Comparison of ENCODE assay signal across 23 mouse cellular contexts in genomic region chr5:42977108-42977507, GRCm38 (mm10).
"Had no signal": no experiment of that assay in that cellular context is flagged by ENCODE, and none has a peak within 500 bp of the region (broad histone marks: within the 10 kb centered on the region; RNA-seq: fewer than 3 reads in every experiment).

No protein-coding gene starts in this region.

- H3K36me3 ChIP-seq: heart, embryonic 10.5 days; heart, embryonic 12.5 days; hindbrain, embryonic 10.5 days; hindbrain, embryonic 12.5 days; limb, embryonic 13.5 days; limb, embryonic 15.5 days; liver, embryonic 12.5 days had no signal

- H3K9ac ChIP-seq: heart, embryonic 12.5 days; hindbrain, embryonic 12.5 days; hindbrain, embryonic 14.5 days; limb, embryonic 13.5 days; limb, embryonic 15.5 days; liver, embryonic 12.5 days; liver, embryonic 14.5 days had no signal

- H3K27ac ChIP-seq: heart, embryonic 10.5 days; hindbrain, embryonic 10.5 days; hindbrain, embryonic 12.5 days; hindbrain, embryonic 14.5 days; hindbrain, postnatal 0 days; limb, embryonic 13.5 days; limb, embryonic 15.5 days; liver, embryonic 12.5 days; liver, embryonic 14.5 days had no signal

- H3K4me3 ChIP-seq: heart, embryonic 10.5 days; heart, embryonic 12.5 days; hindbrain, embryonic 10.5 days; hindbrain, embryonic 12.5 days; limb, embryonic 13.5 days; limb, embryonic 15.5 days; liver, embryonic 12.5 days had no signal

- H3K4me2 ChIP-seq: heart, embryonic 12.5 days; hindbrain, embryonic 12.5 days; hindbrain, embryonic 14.5 days; limb, embryonic 13.5 days; limb, embryonic 15.5 days; liver, embryonic 12.5 days had no signal

- DNase-seq: gastrocnemius, postnatal 14 days; gastrocnemius, postnatal 36 days; heart, adult 18-20 months; heart, postnatal 10 days; heart, postnatal 4 days; kidney, adult 11 months; kidney, adult 2 months; kidney, postnatal 10 days; kidney, postnatal 25 days; layer of hippocampus, adult 9-11 months; layer of hippocampus, postnatal 36 days; left cerebral cortex, postnatal 4 days had no signal

- ATAC-seq: hindbrain, postnatal 0 days; intestine, embryonic 16.5 days; liver, embryonic 12.5 days had no signal

- H3K4me1 ChIP-seq: heart, embryonic 10.5 days; heart, embryonic 12.5 days; hindbrain, embryonic 10.5 days; hindbrain, embryonic 12.5 days; liver, embryonic 12.5 days had no signal

- H3K27me3 ChIP-seq: heart, embryonic 12.5 days; hindbrain, embryonic 12.5 days; limb, embryonic 13.5 days; limb, embryonic 15.5 days; liver, embryonic 12.5 days had no signal

- H3K9me3 ChIP-seq: heart, embryonic 10.5 days; heart, embryonic 12.5 days; hindbrain, embryonic 10.5 days; hindbrain, embryonic 12.5 days; limb, embryonic 13.5 days; limb, embryonic 15.5 days; liver, embryonic 12.5 days had no signal
